Mouse (Mus musculus): ENCODE results near the gene Gm14327.
"Not testable (repeated sequence)": the region's sequence is repeated elsewhere in the genome, so short reads cannot be mapped to it uniquely, and the experiment has no call there.

The Gm14327 gene
- long read RNA-seq, experiment 1, transcript Gm14327-202 (3 exons, 1,451 nt): major isoform, 9 of 10 reads
- long read RNA-seq, experiment 1, partial matches to known transcripts: 0 of 10 reads
- long read RNA-seq, experiment 1, other reads (novel, unspliced or antisense): 1 of 10 reads
- long read RNA-seq, experiment 2, partial matches to known transcripts: 0 of 3 reads
- long read RNA-seq, experiment 2, other reads (novel, unspliced or antisense): 0 of 3 reads

GRCm38 (mm10) chr2:177897046-177897578, at the start of gene Gm14327:
TSS of gene Gm14327 (plus strand) at chr2:177897096.
- intact Hi-C loops (cut with DNase I): not testable (repeated sequence)

GRCm38 (mm10) chr2:177862254-177862653, 34.6 kb upstream of the Gm14327 start:
- intact Hi-C loops (cut with DNase I): not testable (repeated sequence)

GRCm38 (mm10) chr2:177887743-177888142, 9.2 kb upstream of the Gm14327 start:
- intact Hi-C loops (cut with DNase I): not testable (repeated sequence)

- intact Hi-C loops (cut with DNase I): not testable (repeated sequence)
Observed at GRCm38 (mm10) chr2:177898171-177898570, 1.3 kb downstream of the Gm14327 start.

GRCm38 (mm10) chr2:177903276-177903675, 6.4 kb downstream of the Gm14327 start:
- intact Hi-C loops (cut with DNase I): not testable (repeated sequence)

- intact Hi-C loops (cut with DNase I): not testable (repeated sequence)
Observed at GRCm38 (mm10) chr2:177925563-177926103, 28.7 kb downstream of the Gm14327 start, which contains the start of gene Zfp972. TSS of gene Zfp972 (minus strand) at chr2:177925613.

All from adrenal gland (tissue).